Mouse (Mus musculus): ENCODE measurements around the gene Gas2l2.
A peak's percentile ranks its signal among the peaks of the same experiment; 100 is the strongest.

The Gas2l2 gene

GRCm38 (mm10) chr11:83429355-83429754, at the start of gene Gas2l2:
Gene Gas2l2 (minus strand): TSS chr11:83429455.
- DNase-seq (ENCODE audit: low read depth, low spot score), result no peak

- DNase-seq (ENCODE audit: low read depth, low spot score), result peak; percentile 39
Observed at GRCm38 (mm10) chr11:83473235-83474016, 44.2 kb upstream of the Gas2l2 start.

GRCm38 (mm10) chr11:83472324-83473234, 43.3 kb upstream of the Gas2l2 start, which contains the start of gene Taf15:
Gene Taf15 (plus strand): TSS chr11:83473086.
- DNase-seq (ENCODE audit: low read depth, low spot score), result peak; percentile 98

GRCm38 (mm10) chr11:83471766-83472165, 42.5 kb upstream of the Gas2l2 start:
- no peak for DNase-seq (ENCODE audit: low read depth, low spot score)

GRCm38 (mm10) chr11:83468765-83469164, 39.5 kb upstream of the Gas2l2 start:
- DNase-seq (ENCODE audit: low read depth, low spot score), result peak; percentile 51

GRCm38 (mm10) chr11:83467120-83467652, 37.9 kb upstream of the Gas2l2 start:
- peak; percentile 55 for DNase-seq (ENCODE audit: low read depth, low spot score)

GRCm38 (mm10) chr11:83465976-83466375, 36.7 kb upstream of the Gas2l2 start:
- DNase-seq (ENCODE audit: low read depth, low spot score), result peak; percentile 55

- DNase-seq (ENCODE audit: low read depth, low spot score), result peak; percentile 59
Observed at GRCm38 (mm10) chr11:83462711-83463244, 33.5 kb upstream of the Gas2l2 start, which contains the start of gene Mmp28. Gene Mmp28 (minus strand): TSS chr11:83463071.

- DNase-seq (ENCODE audit: low read depth, low spot score), result no peak
Observed at GRCm38 (mm10) chr11:83461462-83462027, 32.3 kb upstream of the Gas2l2 start.

GRCm38 (mm10) chr11:83457912-83458601, 28.8 kb upstream of the Gas2l2 start:
- DNase-seq (ENCODE audit: low read depth, low spot score), result peak; percentile 96

- DNase-seq (ENCODE audit: low read depth, low spot score), result no peak
Observed at GRCm38 (mm10) chr11:83457257-83457656, 28.0 kb upstream of the Gas2l2 start.

- DNase-seq (ENCODE audit: low read depth, low spot score), result peak; percentile 49
Observed at GRCm38 (mm10) chr11:83455608-83456007, 26.4 kb upstream of the Gas2l2 start.

GRCm38 (mm10) chr11:83454548-83454947, 25.3 kb upstream of the Gas2l2 start:
- peak; percentile 27 for DNase-seq (ENCODE audit: low read depth, low spot score)

GRCm38 (mm10) chr11:83451281-83451680, 22.0 kb upstream of the Gas2l2 start:
- DNase-seq (ENCODE audit: low read depth, low spot score), result no peak

- no peak for DNase-seq (ENCODE audit: low read depth, low spot score)
Observed at GRCm38 (mm10) chr11:83450550-83450949, 21.3 kb upstream of the Gas2l2 start.

- no peak for DNase-seq (ENCODE audit: low read depth, low spot score)
Observed at GRCm38 (mm10) chr11:83449298-83449697, 20.0 kb upstream of the Gas2l2 start.

GRCm38 (mm10) chr11:83448927-83449236, 19.6 kb upstream of the Gas2l2 start:
- DNase-seq (ENCODE audit: low read depth, low spot score), result peak; percentile 57

- peak; percentile 86 for DNase-seq (ENCODE audit: low read depth, low spot score)
Observed at GRCm38 (mm10) chr11:83448021-83448926, 19.0 kb upstream of the Gas2l2 start.

GRCm38 (mm10) chr11:83447612-83448011, 18.4 kb upstream of the Gas2l2 start:
- peak; percentile 49 for DNase-seq (ENCODE audit: low read depth, low spot score)

- no peak for DNase-seq (ENCODE audit: low read depth, low spot score)
Observed at GRCm38 (mm10) chr11:83445001-83445400, 15.7 kb upstream of the Gas2l2 start.
